17 mouse cellular contexts compared by ENCODE assay signal in genomic region chr10:17075147-17075546, GRCm38 (mm10).
DNase-seq lines count a peak whose midpoint lies in the region; ATAC-seq and TF ChIP-seq lines count a peak whose summit lies in the region.
"Had no signal": no experiment of that assay in that cellular context is flagged by ENCODE, and none has a peak within 500 bp of the region (broad histone marks: within the 10 kb centered on the region; RNA-seq: fewer than 3 reads in every experiment).

No protein-coding gene starts in this region.

- TF ChIP-seq EP300 in liver, postnatal 0 days (IDR thresholded peaks at IDR 0.05; ENCODE audit: low read depth) = no peak

- H3K36me3 ChIP-seq in lung, embryonic 16.5 days (ENCODE audit: control insufficient read depth, insufficient read depth, low read length) = no peaks in the 10 kb centered on the region
- no peaks in the 10 kb centered on the region for H3K36me3 ChIP-seq in liver, postnatal 0 days (replicated peaks; ENCODE audit: insufficient read depth, low read length)
- H3K36me3 ChIP-seq: neural tube, embryonic 13.5 days had no signal

- no peak for TF ChIP-seq POLR2A in brain, embryonic 14.5 days (IDR thresholded peaks at IDR 0.05; ENCODE audit: borderline replicate concordance, extremely low read depth, insufficient read depth, insufficient read length, poor library complexity, severe bottlenecking)

- no peak for TF ChIP-seq CTCF in brain, embryonic 14.5 days (IDR thresholded peaks at IDR 0.05; ENCODE audit: borderline replicate concordance, extremely low read depth, insufficient read depth, insufficient read length)
- TF ChIP-seq CTCF in liver, postnatal 0 days (IDR thresholded peaks at IDR 0.05; ENCODE audit: low read depth) = no peak

- no peak for DNase-seq in lung, postnatal 14 days
- DNase-seq in brain, embryonic 14.5 days (ENCODE audit: low read depth) = peak; percentile 22
- DNase-seq in hindlimb bud, embryonic 11.5 days (ENCODE audit: extremely low spot score, low read depth, low spot score) = peak; percentile 71
- DNase-seq in right cerebral cortex, postnatal 4 days = peak; percentile 10
- no peak for DNase-seq in spleen, postnatal 36 days (ENCODE audit: low spot score in 2 of 2)
- DNase-seq in liver, postnatal 0 days = no peak
- DNase-seq: adrenal gland, postnatal 25 days; cerebellum, postnatal 25 days; gastrocnemius, postnatal 14 days; heart, postnatal 36 days; kidney, adult 8-10 months; layer of hippocampus, postnatal 36 days; lung, adult 18-20 months had no signal

- no peak overlapping the region for H3K4me2 ChIP-seq in lung, embryonic 16.5 days (ENCODE audit: low read depth, low read length)
- H3K4me2 ChIP-seq in liver, postnatal 0 days (ENCODE audit: low read depth, low read length) = no peak overlapping the region
- H3K4me2 ChIP-seq: neural tube, embryonic 13.5 days had no signal

- no peaks in the 10 kb centered on the region for H3K27me3 ChIP-seq in lung, embryonic 16.5 days (ENCODE audit: control insufficient read depth, insufficient read depth, low read depth, low read length)
- H3K27me3 ChIP-seq in liver, postnatal 0 days (ENCODE audit: insufficient read depth, low read length) = no peaks in the 10 kb centered on the region
- H3K27me3 ChIP-seq: neural tube, embryonic 13.5 days had no signal

- WGBS in lung, embryonic 16.5 days = 48% methylated on average over 4 of the region's 4 CpGs
- WGBS in liver, postnatal 0 days (ENCODE audit: insufficient replicate concordance) = 60% methylated on average over 4 of the region's 4 CpGs

- no peak overlapping the region for H3K4me3 ChIP-seq in lung, embryonic 16.5 days (ENCODE audit: low read length)
- H3K4me3 ChIP-seq in liver, postnatal 0 days (ENCODE audit: low read depth, low read length) = no peak overlapping the region
- H3K4me3 ChIP-seq: neural tube, embryonic 13.5 days had no signal

- no peaks in the 10 kb centered on the region for H3K9me3 ChIP-seq in lung, embryonic 16.5 days (ENCODE audit: control insufficient read depth, low read length)
- H3K9me3 ChIP-seq in liver, postnatal 0 days (ENCODE audit: low read length) = no peaks in the 10 kb centered on the region
- H3K9me3 ChIP-seq: neural tube, embryonic 13.5 days had no signal

- no peak overlapping the region for H3K27ac ChIP-seq in lung, embryonic 16.5 days (ENCODE audit: low read length)
- H3K27ac ChIP-seq in liver, postnatal 0 days (ENCODE audit: low read depth) = no peak overlapping the region
- H3K27ac ChIP-seq: neural tube, embryonic 13.5 days had no signal

- H3K4me1 ChIP-seq in lung, embryonic 16.5 days (replicated peaks; ENCODE audit: control insufficient read depth, insufficient read depth, low read length) = 0 out of 2 replicates have a peak, but pooled peaks cover 3% of the 10 kb centered on the region
- H3K4me1 ChIP-seq in liver, postnatal 0 days (ENCODE audit: insufficient read depth) = no peaks in the 10 kb centered on the region

- H3K9ac ChIP-seq in lung, embryonic 16.5 days (ENCODE audit: low read length) = no peak overlapping the region
- no peak overlapping the region for H3K9ac ChIP-seq in liver, postnatal 0 days (replicated peaks)
- H3K9ac ChIP-seq: forebrain, postnatal 0 days; neural tube, embryonic 13.5 days had no signal

- ATAC-seq in lung, embryonic 16.5 days (ENCODE audit: low read depth) = peak; percentile 34; the same call in 1 of the 2 replicates
- ATAC-seq in liver, postnatal 0 days = no peak
- ATAC-seq: CD4-positive, CD25-positive, alpha-beta regulatory T cell, adult 4 months; forebrain, postnatal 0 days had no signal

Comparison
In these comparisons a context has a peak if more than half of its experiments do, and no peak if none do; other contexts are left out.
1. DNase-seq: peak in brain, embryonic 14.5 days (single experiment), hindlimb bud, embryonic 11.5 days (single experiment) and right cerebral cortex, postnatal 4 days (single experiment); none in lung, postnatal 14 days (single experiment), spleen, postnatal 36 days (0 of 2) and liver, postnatal 0 days (single experiment).